Mouse (Mus musculus): ENCODE data around the gene Gm44511. TPM values are rescaled to one million over a fixed set of nuclear protein-coding genes. Genes with fewer than 3 reads are reported as not detected.
A peak's percentile ranks its signal among the peaks of the same experiment; 100 is the strongest.

Gm44511 gene
- polyA plus RNA-seq, 1 experiment from 2014 or later = not detected

- Histone ChIP-seq H3K4me1 (ENCODE audit: control insufficient read depth, insufficient read depth, low read length) (no peaks in the 10 kb centered on the region), H3K4me2 (ENCODE audit: low read depth, low read length) (no peak overlapping the region), H3K27me3 (ENCODE audit: control insufficient read depth, insufficient read depth, low read length) (no peaks in the 10 kb centered on the region), H3K36me3 (replicated peaks; ENCODE audit: control insufficient read depth, insufficient read depth, low read depth, low read length) (no peaks in the 10 kb centered on the region), H3K9me3 (replicated peaks; ENCODE audit: control insufficient read depth, low read length) (no peaks in the 10 kb centered on the region), H3K27ac (replicated peaks; ENCODE audit: low read depth, low read length) (no peak overlapping the region), H3K9ac (replicated peaks; ENCODE audit: low read length) (no peak overlapping the region), H3K4me3 (ENCODE audit: low read depth, low read length) (no peak overlapping the region)
- DNase-seq (ENCODE audit: low spot score) (no peak), ATAC-seq (replicated peaks; ENCODE audit: insufficient number of reproducible peaks, low FRiP score, low TSS enrichment, low read depth) (no peak)
- 77% methylated on average over 3 of the region's 3 CpGs for WGBS
Measured at GRCm38 (mm10) chr6:128852766-128853165, 26.7 kb upstream of the Gm44511 start.

- no peaks in the 10 kb centered on the region for H3K36me3 ChIP-seq (replicated peaks; ENCODE audit: control insufficient read depth, insufficient read depth, low read depth, low read length)
- H3K4me3 ChIP-seq (ENCODE audit: low read depth, low read length) = no peak overlapping the region
- H3K4me1 ChIP-seq (ENCODE audit: control insufficient read depth, insufficient read depth, low read length) = no peaks in the 10 kb centered on the region
- no peak overlapping the region for H3K4me2 ChIP-seq (ENCODE audit: low read depth, low read length)
- ATAC-seq (replicated peaks; ENCODE audit: insufficient number of reproducible peaks, low FRiP score, low TSS enrichment, low read depth) = no peak
- no peaks in the 10 kb centered on the region for H3K9me3 ChIP-seq (replicated peaks; ENCODE audit: control insufficient read depth, low read length)
- H3K9ac ChIP-seq (replicated peaks; ENCODE audit: low read length) = no peak overlapping the region
- no peak overlapping the region for H3K27ac ChIP-seq (replicated peaks; ENCODE audit: low read depth, low read length)
- no peak for DNase-seq (ENCODE audit: low spot score)
- WGBS = 82% methylated on average over 2 of the region's 2 CpGs
- no peaks in the 10 kb centered on the region for H3K27me3 ChIP-seq (ENCODE audit: control insufficient read depth, insufficient read depth, low read length)
Measured at GRCm38 (mm10) chr6:128851151-128851550, 25.0 kb upstream of the Gm44511 start.

- Histone ChIP-seq H3K9ac (replicated peaks; ENCODE audit: low read length) (no peak overlapping the region), H3K27me3 (ENCODE audit: control insufficient read depth, insufficient read depth, low read length) (no peaks in the 10 kb centered on the region), H3K27ac (replicated peaks; ENCODE audit: low read depth, low read length) (no peak overlapping the region), H3K9me3 (replicated peaks; ENCODE audit: control insufficient read depth, low read length) (no peaks in the 10 kb centered on the region), H3K4me1 (ENCODE audit: control insufficient read depth, insufficient read depth, low read length) (no peaks in the 10 kb centered on the region), H3K4me3 (ENCODE audit: low read depth, low read length) (no peak overlapping the region), H3K4me2 (ENCODE audit: low read depth, low read length) (no peak overlapping the region), H3K36me3 (replicated peaks; ENCODE audit: control insufficient read depth, insufficient read depth, low read depth, low read length) (no peaks in the 10 kb centered on the region)
- ATAC-seq (replicated peaks; ENCODE audit: insufficient number of reproducible peaks, low FRiP score, low TSS enrichment, low read depth) (no peak), DNase-seq (ENCODE audit: low spot score) (no peak)
- 87% methylated on average over 2 of the region's 2 CpGs for WGBS
Measured at GRCm38 (mm10) chr6:128850671-128851070, 24.6 kb upstream of the Gm44511 start.

GRCm38 (mm10) chr6:128849902-128850301 is 23.8 kb upstream of the Gm44511 start:
- no peak overlapping the region for H3K4me2 ChIP-seq (ENCODE audit: low read depth, low read length)
- 55% methylated on average over 2 of the region's 2 CpGs for WGBS
- H3K27ac ChIP-seq (replicated peaks; ENCODE audit: low read depth, low read length) = no peak overlapping the region
- H3K27me3 ChIP-seq (ENCODE audit: control insufficient read depth, insufficient read depth, low read length) = no peaks in the 10 kb centered on the region
- no peaks in the 10 kb centered on the region for H3K9me3 ChIP-seq (replicated peaks; ENCODE audit: control insufficient read depth, low read length)
- no peak overlapping the region for H3K9ac ChIP-seq (replicated peaks; ENCODE audit: low read length)
- no peak for ATAC-seq (replicated peaks; ENCODE audit: insufficient number of reproducible peaks, low FRiP score, low TSS enrichment, low read depth)
- H3K4me1 ChIP-seq (ENCODE audit: control insufficient read depth, insufficient read depth, low read length) = no peaks in the 10 kb centered on the region
- peak; percentile 78 for DNase-seq (ENCODE audit: low spot score)
- H3K36me3 ChIP-seq (replicated peaks; ENCODE audit: control insufficient read depth, insufficient read depth, low read depth, low read length) = no peaks in the 10 kb centered on the region
- H3K4me3 ChIP-seq (ENCODE audit: low read depth, low read length) = no peak overlapping the region

GRCm38 (mm10) chr6:128847401-128847800 is 21.3 kb upstream of the Gm44511 start:
- Histone ChIP-seq H3K4me2 (ENCODE audit: low read depth, low read length) (no peak overlapping the region), H3K9me3 (replicated peaks; ENCODE audit: control insufficient read depth, low read length) (no peaks in the 10 kb centered on the region), H3K4me3 (ENCODE audit: low read depth, low read length) (no peak overlapping the region), H3K27me3 (ENCODE audit: control insufficient read depth, insufficient read depth, low read length) (no peaks in the 10 kb centered on the region), H3K4me1 (ENCODE audit: control insufficient read depth, insufficient read depth, low read length) (0 out of 2 replicates have a peak, but pooled peaks cover 2% of the 10 kb centered on the region), H3K36me3 (replicated peaks; ENCODE audit: control insufficient read depth, insufficient read depth, low read depth, low read length) (no peaks in the 10 kb centered on the region), H3K9ac (replicated peaks; ENCODE audit: low read length) (no peak overlapping the region), H3K27ac (replicated peaks; ENCODE audit: low read depth, low read length) (no peak overlapping the region)
- 85% methylated on average over 4 of the region's 4 CpGs for whole genome bisulfite sequencing
- ATAC-seq (replicated peaks; ENCODE audit: insufficient number of reproducible peaks, low FRiP score, low TSS enrichment, low read depth) (no peak), DNase-seq (ENCODE audit: low spot score) (no peak)

- H3K36me3 ChIP-seq (replicated peaks; ENCODE audit: control insufficient read depth, insufficient read depth, low read depth, low read length) = no peaks in the 10 kb centered on the region
- no peak overlapping the region for H3K4me3 ChIP-seq (ENCODE audit: low read depth, low read length)
- ATAC-seq (replicated peaks; ENCODE audit: insufficient number of reproducible peaks, low FRiP score, low TSS enrichment, low read depth) = no peak
- no peak for DNase-seq (ENCODE audit: low spot score)
- no peaks in the 10 kb centered on the region for H3K9me3 ChIP-seq (replicated peaks; ENCODE audit: control insufficient read depth, low read length)
- H3K9ac ChIP-seq (replicated peaks; ENCODE audit: low read length) = no peak overlapping the region
- H3K4me1 ChIP-seq (ENCODE audit: control insufficient read depth, insufficient read depth, low read length) = 0 out of 2 replicates have a peak, but pooled peaks cover 2% of the 10 kb centered on the region
- no peak overlapping the region for H3K27ac ChIP-seq (replicated peaks; ENCODE audit: low read depth, low read length)
- WGBS = 65% methylated on average over 6 of the region's 9 CpGs
- no peaks in the 10 kb centered on the region for H3K27me3 ChIP-seq (ENCODE audit: control insufficient read depth, insufficient read depth, low read length)
- H3K4me2 ChIP-seq (ENCODE audit: low read depth, low read length) = no peak overlapping the region
Measured at GRCm38 (mm10) chr6:128845998-128846542, 20.0 kb upstream of the Gm44511 start.

GRCm38 (mm10) chr6:128845319-128845979 is 19.3 kb upstream of the Gm44511 start:
- DNase-seq (ENCODE audit: low spot score) (peak; percentile 95), ATAC-seq (replicated peaks; ENCODE audit: insufficient number of reproducible peaks, low FRiP score, low TSS enrichment, low read depth) (no peak; the same call in 1 of the 2 replicates)
- H3K4me3 ChIP-seq (ENCODE audit: low read depth, low read length) = no peak overlapping the region
- no peaks in the 10 kb centered on the region for H3K36me3 ChIP-seq (replicated peaks; ENCODE audit: control insufficient read depth, insufficient read depth, low read depth, low read length)
- no peaks in the 10 kb centered on the region for H3K9me3 ChIP-seq (replicated peaks; ENCODE audit: control insufficient read depth, low read length)
- no peak overlapping the region for H3K27ac ChIP-seq (replicated peaks; ENCODE audit: low read depth, low read length)
- WGBS = 30% methylated on average over 7 of the region's 7 CpGs
- H3K9ac ChIP-seq (replicated peaks; ENCODE audit: low read length) = no peak overlapping the region
- H3K4me2 ChIP-seq (ENCODE audit: low read depth, low read length) = no peak overlapping the region
- 0 out of 2 replicates have a peak, but pooled peaks cover 2% of the 10 kb centered on the region for H3K4me1 ChIP-seq (ENCODE audit: control insufficient read depth, insufficient read depth, low read length)
- no peaks in the 10 kb centered on the region for H3K27me3 ChIP-seq (ENCODE audit: control insufficient read depth, insufficient read depth, low read length)

- no peak for ATAC-seq (replicated peaks; ENCODE audit: insufficient number of reproducible peaks, low FRiP score, low TSS enrichment, low read depth)
- H3K4me2 ChIP-seq (ENCODE audit: low read depth, low read length) = no peak overlapping the region
- no peak overlapping the region for H3K9ac ChIP-seq (replicated peaks; ENCODE audit: low read length)
- no peak overlapping the region for H3K27ac ChIP-seq (replicated peaks; ENCODE audit: low read depth, low read length)
- no peaks in the 10 kb centered on the region for H3K36me3 ChIP-seq (replicated peaks; ENCODE audit: control insufficient read depth, insufficient read depth, low read depth, low read length)
- no peaks in the 10 kb centered on the region for H3K27me3 ChIP-seq (ENCODE audit: control insufficient read depth, insufficient read depth, low read length)
- H3K9me3 ChIP-seq (replicated peaks; ENCODE audit: control insufficient read depth, low read length) = no peaks in the 10 kb centered on the region
- 82% methylated on average over 5 of the region's 5 CpGs for WGBS
- DNase-seq (ENCODE audit: low spot score) = no peak
- H3K4me3 ChIP-seq (ENCODE audit: low read depth, low read length) = no peak overlapping the region
- H3K4me1 ChIP-seq (ENCODE audit: control insufficient read depth, insufficient read depth, low read length) = 0 out of 2 replicates have a peak, but pooled peaks cover 2% of the 10 kb centered on the region
Measured at GRCm38 (mm10) chr6:128844586-128845080, 18.5 kb upstream of the Gm44511 start.
